Mouse (Mus musculus): ENCODE measurements around the gene H2-Ab1.

DNA sequence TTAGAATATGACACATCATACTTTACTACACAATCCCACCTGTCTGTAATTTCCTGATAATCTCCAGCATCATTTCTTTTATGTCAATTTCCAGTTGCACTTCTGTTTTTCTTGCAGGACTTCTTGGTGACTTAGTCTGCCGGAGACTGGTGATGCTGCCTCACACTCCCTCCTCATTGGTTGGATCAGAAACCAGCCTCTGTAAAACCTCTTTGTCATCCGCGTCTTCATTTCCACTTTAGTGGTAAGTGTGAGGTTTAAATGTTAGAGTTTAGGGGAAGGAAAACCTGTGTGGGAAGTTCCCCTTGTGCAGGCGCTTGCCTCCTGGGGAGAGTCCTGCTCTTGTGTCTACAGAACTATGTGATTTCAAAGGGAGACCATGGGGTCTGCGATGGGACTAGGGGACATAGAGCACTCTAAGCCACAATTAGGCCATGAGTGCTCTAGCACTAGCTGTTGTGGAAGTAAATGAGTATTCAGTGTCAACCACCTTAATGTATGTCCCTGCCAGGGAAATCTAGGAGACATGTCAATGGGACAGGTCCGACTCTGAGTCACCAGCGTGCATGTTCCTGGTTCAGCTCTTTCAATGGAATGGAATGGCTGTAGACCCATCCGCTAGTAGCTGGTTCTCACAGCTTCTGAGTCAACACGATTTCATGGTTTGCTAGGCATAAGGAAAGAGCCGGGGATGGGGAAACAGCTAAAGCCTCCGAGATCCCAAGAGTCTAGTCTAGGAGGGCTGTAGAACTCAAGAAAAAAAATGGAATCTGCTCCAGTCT, at the start of gene H2-Ab1:
- TF ChIP-seq TAL1 (IDR thresholded peaks at IDR 0.05; ENCODE audit: low read length) (no peak), GATA1 (IDR thresholded peaks at IDR 0.05; ENCODE audit: low read length) (no peak)

Measured in erythroblast, embryonic 14.5 days (primary cell).